Mouse (Mus musculus): Measurements from ENCODE around the gene Retreg1. TPM values are rescaled to one million over a fixed set of nuclear protein-coding genes. Genes with fewer than 3 reads are reported as not detected.

Gene Retreg1
- total RNA-seq, 2 experiments from 2014 or later: 114 to 115 TPM

DNA sequence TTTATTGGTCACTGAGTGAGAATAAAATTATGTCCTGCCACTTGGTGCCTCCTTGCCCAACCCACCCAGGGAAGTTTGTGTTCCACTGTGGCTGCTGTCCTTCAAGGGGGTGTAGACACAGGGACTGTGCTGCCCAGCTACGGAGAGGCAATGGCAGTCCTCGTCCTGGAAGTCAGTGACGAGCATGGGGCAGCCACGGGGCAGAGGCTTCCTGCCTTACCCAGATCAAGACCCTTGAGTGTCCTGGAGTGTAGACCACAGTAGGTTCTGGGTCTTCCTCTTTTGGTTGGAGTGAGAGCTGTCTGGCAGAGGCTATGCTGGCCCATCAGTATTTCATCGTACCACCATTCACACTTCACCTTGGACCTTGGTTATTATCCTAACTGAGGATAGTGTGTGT, 37.2 kb downstream of the Retreg1 start:
- no peak for DNase-seq

DNA sequence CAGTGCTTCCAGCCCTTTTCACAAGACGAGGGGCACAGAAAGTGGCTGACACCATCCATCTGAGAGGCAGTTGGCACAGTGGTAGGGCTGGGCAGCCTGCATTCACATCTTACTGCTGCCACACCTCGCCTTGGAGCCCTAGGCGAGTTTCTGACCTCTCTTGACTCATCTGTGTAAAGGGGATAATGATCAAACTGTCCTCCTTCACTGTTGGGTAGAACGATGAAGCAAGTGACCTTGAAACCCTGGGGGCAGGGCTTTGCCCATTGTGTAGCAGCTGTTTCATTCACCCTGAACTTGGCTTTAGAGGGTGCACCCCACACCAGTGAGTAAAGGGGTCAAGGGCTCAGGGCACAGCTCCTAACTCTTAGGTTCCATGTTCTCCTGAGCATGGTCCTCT, 39.0 kb downstream of the Retreg1 start:
- DNase-seq: no peak

DNA sequence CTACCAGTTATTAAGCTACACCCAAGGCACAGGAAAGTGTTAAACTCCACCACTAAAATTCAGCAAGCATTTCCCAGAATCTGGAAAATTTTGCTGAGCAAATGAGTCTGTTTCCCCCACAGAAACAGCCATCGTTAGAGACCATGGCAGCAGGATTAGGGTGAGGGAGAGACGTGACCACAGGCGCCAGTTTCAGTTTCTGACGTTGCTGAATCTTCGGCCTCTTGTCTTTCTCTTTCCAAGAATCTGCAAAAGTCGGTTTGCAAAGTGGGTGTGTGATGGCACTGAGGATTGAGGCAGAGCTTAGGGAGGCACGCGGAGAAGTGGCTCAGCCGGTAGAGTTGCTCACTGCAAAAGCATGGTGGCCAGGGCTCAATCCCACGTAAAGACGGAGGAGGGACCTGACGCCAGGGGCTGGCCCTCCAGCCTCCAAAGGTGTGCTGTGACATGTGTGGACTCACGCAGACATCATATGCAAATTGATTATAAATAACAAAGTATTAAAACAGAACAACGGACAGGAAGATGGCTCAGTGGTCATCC, 41.5 kb downstream of the Retreg1 start:
- no peak for DNase-seq

DNA sequence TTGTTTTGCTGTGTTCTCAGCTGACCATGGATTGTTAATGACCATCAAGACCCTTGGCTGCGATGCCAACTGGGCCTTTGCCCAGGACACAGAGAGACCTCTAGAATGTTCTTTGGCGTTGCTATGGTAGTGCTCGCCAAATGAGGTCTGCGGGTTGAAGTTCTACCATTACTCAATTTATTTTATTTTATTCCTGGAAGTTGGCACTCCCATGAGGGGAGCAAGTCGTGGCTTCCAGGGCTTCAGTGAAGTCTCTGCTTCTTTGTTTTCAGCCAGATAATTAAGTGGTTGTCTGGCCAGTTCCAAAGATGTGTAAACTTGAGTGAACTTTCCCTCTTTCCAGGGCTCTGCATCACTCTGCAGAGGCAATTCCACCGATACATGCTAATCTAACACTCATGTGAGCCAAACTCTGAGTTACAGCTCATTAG, 43.6 kb downstream of the Retreg1 start:
- DNase-seq: peak; percentile 70

DNA sequence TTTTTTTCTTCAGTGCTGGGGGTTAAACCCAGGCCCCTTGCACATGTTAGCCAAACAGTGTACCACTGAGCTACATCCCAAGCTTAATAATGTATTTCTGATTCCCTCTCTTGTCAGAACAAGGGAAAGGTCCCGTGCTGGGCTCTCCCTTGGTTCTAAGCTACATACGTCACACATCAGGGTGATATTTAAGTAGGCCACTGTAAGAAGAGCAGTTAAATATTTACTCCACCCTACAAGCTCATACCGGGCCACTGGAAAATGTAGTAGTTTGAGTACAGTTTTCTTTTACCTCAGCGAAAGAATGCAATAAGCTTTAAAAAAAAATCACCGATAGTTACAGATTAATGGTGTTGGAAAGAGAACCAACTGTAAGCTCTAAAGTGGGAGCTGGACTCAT, 46.9 kb downstream of the Retreg1 start:
- DNase-seq: no peak

DNA sequence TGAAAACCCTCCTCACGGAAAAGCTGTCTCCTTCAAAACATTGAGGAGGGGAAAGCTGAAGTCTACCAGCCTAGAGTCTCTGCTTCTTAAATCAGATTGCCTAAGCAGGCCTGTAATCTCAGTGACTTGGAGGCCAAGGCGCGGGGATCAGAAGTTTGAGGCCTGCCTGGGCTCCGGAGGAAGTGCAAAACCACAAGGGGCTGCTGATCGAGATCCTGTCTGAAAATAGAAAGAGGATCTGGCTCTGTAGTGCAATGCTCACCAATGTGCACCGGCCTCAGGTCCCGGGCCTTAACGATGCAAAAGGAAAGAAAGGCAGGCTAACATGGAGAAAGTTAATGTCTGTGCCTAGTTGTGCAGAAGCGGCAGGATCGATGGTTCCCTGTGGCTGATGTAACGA, 48.6 kb downstream of the Retreg1 start:
- no peak for DNase-seq

DNA sequence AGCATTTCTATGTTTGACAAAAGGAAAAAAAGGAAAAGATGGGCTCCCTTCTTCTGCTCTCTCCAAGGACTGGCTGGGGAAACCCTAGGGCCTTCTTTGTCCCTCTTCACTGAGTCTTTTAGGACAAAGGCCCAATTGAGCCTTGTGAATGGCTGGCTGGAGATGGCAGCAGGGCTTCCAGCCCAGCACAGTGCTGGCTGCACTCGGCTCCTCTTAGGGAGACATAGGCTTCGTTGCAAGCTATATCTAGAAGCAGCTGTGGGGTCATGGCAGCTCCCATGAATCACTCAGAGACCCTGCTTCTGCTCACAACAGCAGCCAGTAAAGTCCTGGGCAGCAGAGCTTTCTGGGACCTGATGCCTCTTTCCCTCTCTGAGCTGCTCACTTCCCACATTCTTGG, 50.3 kb downstream of the Retreg1 start:
- no peak for DNase-seq

DNA sequence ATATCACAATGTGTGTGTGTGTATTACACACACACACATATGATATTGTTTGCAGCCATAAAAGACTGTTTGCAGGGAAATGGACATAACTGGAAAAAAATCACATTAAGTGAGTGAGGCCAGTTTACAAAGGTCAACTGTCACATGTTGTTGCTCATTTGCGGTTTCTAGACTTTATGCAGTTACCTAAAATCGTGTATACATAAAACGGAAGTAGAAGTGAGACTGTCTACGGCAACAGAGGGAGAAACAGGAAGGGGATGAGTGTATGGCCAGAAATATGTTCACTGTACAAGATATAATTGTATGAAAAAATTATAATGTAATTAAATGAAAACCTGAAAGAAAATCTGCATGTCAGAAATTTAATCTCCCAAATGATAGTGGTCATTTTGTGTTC, 53.8 kb downstream of the Retreg1 start:
- no peak for DNase-seq

DNA sequence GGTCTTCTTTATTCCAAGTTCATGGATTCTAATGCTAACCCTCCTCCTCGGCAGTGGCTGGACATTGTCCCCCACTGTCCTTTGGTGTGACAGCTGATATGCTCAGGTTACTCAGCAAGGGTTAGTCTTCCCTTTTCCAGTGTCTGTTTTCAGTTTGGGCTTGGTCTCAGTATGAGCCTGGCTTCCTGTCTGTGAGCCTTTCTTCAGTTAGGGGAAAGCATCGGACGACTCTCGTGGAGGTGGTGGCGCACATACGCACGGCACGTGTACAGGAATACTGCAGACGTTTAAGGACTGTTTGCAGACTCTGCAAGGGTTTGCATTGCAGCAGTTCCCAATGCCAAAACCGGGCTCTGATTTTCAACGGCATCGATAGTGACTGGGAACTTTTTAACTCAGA, 54.6 kb downstream of the Retreg1 start:
- no peak for DNase-seq

DNA sequence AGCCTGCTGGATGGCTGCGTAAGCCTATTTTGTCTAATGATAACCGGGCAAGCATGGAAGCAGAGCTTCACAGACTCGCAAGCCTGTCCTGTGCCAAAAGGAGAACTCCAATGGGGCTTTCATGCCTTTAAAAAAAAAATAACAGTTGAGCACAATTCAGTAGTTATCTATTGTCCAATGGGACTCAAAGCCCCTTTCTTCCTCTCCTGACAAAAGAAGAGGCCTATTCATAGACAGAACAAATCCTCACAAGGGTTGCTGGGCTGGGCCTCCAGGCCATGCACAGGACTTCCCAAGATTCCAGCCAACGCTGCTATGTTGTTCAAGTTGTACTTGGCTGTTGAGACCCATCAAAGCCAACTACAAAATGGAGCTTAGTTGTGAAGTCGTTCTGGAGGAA, 56.0 kb downstream of the Retreg1 start:
- no peak for DNase-seq

DNA sequence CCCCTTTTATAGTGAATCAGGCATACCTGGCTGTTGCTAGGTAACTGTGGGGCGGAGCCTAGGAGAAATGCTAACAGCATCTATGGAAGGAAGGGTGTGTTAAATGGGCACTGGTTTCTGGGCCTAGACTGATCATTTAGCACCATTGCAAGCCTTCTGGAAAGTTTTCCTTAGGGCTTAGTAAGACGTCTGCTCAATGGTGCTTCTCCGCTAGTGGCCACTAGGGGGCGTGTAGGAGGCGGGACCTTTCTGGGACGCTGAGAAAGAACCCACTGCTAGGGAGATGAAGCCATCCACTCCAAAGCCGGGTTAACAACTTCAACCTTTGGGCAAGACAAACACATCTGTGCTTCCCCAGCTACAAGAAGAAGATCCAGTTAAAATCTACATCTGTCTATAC, 57.6 kb downstream of the Retreg1 start:
- peak; percentile 85 for DNase-seq

DNA sequence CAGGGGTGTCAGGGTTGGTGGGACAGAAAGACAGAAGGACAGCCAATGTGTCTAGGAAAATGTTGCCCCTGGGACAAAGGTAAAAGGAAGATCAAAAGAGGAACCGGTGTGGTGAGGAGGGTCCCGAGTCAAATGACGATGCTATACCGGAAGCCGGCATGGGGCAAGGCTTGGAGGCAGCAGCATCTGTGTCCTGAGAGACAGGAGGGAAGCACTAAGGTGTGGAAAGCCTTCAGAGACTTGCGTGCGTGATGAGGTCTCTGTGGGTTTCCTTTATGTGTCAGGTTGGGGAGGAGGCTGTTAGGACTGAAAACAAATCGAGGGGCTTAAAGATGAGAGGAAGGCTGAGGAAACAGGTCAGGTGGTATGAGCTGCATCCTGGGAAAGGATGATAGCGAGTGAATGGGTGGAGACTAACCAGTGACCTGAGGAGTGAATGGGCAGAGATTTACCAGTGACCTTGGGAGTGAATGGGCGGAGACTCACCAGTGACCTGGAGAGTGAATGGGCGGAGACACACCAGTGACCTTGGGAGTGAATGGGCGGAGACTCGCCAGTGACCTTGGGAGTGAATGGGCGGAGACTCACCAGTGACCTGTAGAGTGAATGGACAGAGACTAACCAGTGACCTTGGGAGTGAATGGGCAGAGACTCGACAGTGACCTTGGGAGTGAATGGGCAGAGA, 60.1 kb downstream of the Retreg1 start:
- DNase-seq: no peak

DNA sequence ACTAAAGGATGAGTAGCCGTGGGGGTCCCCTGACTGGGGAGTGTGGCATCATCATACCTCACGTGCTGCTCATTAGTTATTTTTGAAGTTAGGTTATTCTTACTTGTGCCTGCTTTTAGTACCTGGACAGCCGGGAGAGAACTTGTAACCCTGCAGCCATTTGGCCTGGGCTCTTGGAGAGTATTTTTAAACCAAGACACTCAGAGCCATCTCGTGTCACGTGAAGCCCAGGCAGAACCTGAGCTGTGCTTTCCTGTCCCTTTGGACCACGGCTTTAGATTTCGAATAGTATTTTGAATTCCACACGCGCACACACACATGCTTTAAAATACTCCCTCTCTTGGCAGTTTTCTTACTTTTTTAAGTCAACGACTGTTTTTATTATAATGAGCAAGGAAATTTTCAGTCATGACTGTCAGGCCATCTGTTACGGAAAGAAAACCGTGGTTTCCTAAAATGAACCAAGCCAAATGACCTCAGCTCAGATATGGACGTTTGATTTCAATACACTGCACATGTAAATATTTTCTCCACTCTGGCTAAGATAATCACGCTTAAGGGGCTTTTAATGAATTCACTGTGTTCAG, 61.5 kb downstream of the Retreg1 start:
- no peak for DNase-seq

DNA sequence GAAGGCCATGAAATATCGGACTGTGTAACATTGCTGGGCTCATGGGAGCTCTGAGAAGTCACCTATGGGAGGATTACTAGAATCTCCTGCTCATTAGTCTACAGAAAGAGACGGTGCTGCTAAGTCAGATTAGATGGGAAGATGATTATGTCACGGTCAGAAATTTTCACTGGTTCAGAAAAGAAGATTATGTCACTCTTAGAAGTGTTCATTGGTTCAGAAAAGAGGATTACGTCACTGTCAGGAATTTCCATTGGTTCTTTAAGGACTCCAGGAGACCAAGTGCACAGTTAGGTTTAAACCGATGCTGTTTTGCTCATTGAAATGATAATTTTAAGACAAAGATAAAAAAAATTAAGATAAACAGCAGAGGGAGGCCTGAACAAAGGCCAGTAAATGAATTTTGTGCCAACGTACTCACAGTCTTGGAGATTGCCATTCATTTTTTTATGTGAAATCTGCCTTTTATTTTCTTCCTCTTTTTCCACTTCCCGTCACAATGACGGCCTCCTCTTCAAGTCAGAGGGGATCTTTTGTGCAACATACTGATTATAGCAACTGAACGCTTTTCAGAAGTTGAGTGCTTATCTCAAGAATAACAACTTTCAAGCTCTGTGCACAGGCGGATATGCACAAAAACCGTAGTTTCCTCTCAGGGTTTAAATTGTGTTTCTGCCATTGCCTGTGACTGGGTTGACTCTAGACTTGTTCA, 67.0 kb downstream of the Retreg1 start:
- DNase-seq: no peak

DNA sequence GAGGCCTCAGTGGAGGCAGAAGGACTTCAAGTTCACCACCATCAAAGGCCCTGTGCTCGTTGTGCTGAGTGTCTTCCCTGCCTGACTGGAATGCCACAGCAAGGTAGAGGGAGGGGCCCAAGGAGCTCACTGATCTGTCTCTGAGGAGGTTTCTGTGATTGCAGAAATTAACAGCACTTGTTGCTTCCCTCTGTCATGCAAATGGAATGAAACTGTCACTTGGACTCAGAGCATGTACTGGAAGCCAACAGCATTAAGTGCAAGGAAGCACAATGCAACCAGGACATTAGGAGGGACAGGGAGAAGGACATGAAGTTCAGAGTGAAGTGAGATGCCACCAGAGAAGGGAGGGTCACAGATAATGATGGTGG, 67.5 kb downstream of the Retreg1 start:
- no peak for DNase-seq

DNA sequence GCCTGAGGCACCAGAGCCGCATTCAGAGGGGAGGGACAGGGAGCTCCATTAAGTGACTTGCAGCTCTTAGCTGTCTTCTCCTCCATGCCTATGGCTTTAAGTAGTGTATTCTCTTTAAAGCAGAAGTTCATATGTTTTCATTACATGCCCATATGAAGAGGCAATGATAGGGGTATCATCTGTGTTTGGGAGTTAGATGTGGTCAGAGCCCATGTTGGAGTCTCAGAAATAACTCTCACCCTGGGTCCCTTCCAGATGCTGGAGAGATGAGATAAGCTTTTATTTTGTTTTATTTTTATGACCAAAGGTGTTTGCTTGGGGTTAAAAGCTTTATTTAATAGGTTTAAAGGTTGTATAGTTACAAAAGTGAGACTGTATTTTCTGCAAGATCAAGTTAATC, 67.9 kb downstream of the Retreg1 start:
- no peak for DNase-seq

DNA sequence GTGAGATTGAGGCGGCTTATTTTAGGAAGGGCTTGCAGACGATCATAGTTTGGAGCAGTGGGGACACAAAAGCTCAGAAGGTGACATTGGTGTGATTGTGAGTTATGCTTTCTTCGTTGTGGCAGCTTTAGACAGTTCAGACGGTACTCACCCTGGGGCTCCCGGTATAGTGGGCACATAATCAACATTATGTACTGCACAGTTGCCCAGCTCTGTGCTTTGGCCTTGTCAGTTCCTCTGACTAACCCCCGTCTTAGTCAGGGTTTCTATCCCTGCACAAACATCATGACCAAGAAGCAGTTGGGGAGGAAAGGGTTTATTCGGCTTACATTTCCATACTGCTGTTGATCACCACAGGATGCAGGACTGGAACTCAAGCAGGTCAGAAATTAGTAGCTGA, 69.9 kb downstream of the Retreg1 start:
- DNase-seq: no peak

DNA sequence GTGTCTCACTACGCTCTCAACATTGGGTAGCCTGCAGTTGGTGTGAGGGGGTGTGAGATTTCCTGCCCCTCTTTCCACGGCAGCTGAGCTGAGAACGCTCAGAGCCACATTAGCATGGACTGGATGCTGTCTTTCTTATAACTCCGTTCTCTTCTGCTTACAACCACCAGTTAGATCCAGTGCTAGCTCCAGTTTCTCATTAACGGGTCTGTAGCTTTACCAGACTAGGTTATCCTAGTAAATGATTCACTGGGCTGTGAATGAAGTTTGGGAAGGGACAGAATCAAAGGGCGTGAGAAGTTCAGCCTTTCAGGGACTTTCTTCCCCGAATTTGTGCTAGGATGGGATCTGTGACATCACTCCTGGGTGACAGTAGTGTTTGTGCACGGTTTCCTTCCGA, 70.7 kb downstream of the Retreg1 start:
- no peak for DNase-seq

DNA sequence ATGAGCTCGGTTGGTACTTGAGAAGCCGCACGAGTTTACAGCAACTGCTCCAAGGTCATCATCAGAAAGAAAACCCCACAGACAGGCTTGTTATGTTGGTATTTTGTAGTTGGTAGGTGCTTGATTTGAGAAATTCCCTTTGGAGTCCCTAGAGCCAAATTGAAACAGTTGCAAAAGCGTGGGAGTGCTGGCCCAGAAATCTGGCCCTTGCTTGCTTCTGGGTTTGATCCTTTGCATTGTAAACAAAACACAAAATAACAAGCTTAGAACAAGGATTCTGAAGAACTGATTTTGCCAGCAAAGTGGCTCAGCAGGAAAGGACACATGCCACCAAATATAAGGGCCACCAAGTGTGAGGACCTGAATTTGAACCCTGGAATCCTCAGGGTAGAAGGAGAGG, 71.2 kb downstream of the Retreg1 start:
- no peak for DNase-seq

DNA sequence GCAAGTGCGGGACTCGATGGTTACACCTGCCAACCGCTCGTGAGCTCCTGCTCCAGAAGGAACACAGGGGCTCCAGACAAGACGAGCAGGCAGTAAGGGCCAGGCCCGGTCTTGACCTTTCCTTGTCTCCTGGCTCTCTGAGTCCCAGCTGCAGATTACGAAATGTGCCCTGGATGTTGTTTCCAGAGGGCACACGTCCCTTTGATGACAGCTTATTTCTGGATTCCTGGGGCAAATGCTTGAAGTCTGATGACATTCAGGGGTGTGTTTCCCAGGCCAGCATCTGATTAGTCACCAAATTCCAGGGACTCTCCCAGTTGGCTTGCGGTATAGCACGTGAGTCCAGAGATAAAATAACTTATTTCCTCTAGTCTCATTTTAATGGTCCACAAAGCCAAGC, 72.0 kb downstream of the Retreg1 start:
- no peak for DNase-seq

DNA sequence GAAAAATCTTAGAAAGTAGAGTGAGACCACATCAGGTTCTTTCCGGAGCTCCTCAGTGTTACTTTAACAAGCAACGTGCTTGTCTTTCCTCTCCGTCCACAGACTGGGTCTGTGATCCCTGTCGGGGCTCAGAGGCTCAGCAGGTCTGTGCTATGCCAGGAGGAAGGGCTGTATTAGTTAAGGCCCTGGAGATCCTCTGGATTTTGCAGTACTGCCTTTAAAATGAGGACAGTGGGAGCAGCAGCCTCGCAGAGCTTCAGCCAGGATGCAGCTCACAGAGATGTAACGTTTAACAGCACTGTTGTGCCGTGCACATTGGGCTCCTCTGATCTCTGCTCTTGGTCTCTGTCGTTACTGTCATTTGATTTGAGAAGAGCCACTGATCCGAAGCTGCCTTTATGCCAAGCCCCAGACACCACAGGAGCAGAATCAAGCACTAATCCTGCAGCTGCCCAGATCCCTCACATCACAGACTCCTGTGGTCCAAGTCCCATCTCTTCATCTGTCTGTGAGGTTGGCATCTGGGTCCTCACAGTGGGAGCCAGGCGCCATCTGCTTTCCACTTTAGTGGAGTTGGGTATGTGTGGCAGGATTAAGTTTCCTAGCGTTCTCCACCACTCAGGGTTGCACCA, 72.7 kb downstream of the Retreg1 start:
- DNase-seq: no peak

DNA sequence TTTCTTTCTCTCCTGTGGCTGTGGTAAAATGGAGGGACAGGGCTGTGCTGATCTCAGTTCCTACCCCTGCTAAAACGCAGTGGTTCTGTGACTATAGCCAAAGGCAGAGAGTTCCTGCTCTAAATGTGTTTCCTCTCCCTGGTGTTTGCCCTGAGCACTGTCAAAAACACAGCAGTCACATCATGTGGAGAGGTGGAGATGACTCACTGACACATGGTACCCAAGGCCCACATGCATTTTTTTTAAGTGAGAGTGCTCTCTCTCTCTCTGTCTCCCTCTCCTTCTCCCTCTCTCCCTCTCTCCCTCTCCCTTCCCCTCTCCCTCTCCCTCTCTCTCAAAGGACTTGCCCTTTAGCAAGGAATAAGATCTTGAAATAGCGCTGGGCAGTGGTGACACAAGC, 73.3 kb downstream of the Retreg1 start:
- no peak for DNase-seq

DNA sequence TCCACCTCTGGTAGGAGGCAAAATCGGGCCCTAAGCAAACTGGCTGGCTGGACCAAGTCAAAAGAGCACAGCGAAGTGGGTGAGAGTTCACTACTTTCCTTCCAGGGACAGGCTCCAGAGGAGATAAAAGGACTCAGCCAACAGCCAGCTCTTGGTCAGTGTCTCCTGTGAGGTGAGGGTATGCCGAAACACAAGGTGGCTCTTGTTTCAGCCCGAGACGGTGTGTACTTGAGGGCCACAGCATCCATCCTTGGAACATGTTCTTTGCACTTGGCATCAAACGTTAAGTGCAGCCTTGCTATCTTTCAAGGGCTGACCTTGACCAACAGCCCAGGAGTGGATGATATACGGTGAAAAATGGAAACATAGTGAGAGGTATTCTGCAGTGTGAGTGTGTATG, 75.7 kb downstream of the Retreg1 start:
- no peak for DNase-seq
